Mouse (Mus musculus) frontal cortex, postnatal 10 days (tissue): Measurements from ENCODE around the gene Gtf3c5.

Experiments
- DNase-seq, 2 experiments: peaks; one replicate each; pipeline ENCODE4 v3.0.0; 2022; ENCODE audit warnings: low spot score in 2 of 2, mixed read lengths in 1 of 2

The Gtf3c5 gene

DNA sequence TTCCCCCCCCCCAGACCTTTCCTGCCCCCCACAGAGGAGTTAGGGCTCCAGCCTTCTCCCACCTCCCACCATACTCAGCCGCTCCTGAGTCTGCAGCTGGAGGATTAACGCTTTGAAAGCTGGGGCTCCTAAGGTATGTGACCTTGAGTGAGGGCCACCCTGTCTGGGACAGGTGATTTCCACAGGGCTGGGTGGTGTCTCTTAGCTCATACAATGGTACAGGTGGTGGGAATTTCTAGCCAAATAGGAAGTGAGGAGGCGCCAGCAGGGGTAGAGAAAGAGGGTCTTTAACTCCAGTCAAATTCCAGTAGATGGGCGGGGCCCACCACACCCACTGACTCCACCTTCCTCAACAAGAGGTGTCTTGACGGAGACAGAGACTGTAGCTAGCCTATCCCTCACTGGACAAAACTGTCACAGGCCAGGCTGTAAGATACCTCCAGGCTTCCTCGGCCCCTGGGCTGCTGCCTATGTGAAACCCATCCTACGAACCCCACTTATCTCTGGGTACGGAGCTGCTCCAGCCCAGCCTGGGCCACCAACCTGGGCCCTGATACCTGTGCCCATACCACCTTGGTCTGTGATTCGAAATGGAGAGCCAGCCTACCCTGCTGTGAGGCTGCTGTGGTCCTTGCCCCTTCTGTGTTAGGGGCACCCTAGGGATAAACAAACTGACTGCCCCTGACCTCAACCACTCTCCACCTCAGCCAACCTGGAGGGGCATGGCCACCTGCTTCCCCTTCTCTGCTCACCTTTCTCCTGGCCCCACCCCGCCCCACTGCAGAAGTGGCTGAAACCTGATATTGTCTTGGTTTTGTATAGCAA, 24.0 kb upstream of the Gtf3c5 start:
- no peak for DNase-seq

DNA sequence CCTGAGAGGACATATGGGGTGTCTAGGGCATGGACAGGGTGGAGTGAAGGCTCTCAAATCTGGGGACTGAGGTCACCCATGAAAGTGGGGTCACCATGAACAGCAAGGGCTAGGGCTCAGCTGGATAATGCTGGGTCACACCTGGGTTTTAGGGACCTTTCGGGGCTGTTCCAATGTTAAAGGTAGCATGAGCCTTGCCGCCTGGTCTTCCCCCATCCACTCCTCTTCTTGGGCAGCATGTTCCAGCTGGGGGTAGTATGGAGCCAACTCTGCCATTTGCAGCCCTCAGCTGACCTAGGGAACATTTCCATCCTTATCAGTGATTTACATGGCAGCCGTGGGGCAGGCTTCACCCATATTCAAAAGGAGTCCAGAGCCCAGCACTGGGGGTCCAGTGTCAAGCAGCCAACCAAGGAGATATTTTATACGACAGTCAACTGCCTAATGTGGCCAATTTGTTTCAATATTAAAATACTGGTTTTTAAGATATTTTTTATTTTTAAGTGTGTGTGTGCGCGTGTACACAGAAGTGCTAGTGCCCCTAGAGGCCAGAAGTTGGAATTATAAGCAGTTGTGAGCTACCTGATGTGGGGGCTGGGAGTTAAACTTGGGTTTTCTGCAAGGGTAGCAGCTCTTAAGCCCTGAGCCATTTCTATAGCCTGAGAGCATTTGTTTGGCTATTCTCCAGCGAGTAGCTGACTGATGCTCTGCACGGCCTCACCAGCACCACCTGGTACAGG, 23.2 kb upstream of the Gtf3c5 start:
- DNase-seq = no peak

GRCm38 (mm10) chr2:28605789-28606541, 22.4 kb upstream of the Gtf3c5 start:
- DNase-seq = no peak

GRCm38 (mm10) chr2:28603542-28603941, 20.0 kb upstream of the Gtf3c5 start:
- DNase-seq = no peak

DNA sequence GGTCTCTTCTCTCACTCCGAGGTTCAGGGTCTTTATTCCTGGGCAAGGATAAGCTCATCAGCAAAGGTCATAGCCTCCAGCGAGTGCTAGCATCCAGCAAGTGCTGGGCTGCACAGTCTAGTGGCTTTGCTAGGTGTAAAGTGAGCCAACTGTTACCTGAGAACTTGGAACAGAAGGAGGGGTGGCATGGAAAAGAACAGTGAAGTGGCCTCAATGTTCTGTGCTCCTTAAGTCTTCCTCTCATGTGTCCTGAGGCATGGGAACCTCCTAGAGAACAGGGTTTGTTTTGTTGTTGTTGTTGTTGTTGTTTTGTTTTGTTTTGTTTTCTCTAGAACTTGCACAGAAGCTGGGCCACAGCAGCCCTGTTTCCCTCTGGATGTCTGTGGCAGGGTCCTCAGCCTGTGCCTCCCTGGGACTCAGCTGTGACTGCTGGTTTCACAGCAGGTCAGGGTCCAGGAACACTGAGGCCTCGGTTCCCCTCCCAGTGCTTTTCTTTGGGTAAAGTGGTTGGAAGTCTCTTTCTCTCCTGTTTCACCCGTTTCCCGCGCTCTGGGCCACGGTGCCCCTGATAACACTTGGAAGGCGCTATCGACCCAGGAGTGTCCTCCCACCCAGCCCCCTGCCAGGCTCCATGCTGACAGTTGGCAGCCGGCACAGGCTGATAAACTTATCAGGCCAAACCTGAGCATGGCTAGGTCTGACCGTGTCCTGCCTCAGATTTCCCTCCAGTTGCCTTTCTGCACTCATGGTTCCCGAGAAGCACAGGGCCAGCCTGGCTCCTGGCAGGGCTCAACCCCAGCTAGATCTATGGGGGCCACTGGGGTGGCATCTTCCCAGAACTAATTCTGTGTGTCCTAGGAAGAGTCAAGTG, 18.4 kb upstream of the Gtf3c5 start:
- no peak for DNase-seq

DNA sequence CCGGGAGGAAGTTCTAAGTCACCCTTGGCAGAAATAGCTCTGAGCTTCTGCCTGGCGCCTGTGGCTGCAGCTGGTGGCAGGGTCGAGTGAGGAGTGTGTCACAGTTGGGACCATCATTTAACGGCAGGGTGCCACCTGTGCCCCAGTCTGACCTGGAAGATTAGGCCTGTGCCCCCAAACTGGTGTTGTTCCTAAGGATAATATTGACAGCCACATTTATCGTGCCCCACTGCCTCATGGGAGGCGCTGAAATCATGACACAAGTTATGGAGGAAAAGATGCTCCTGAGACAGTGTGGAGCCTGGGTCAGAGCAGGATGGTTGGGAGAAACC, 16.0 kb upstream of the Gtf3c5 start:
- no peak for DNase-seq

- no peak for DNase-seq
Observed at GRCm38 (mm10) chr2:28598692-28599568, 15.4 kb upstream of the Gtf3c5 start.

GRCm38 (mm10) chr2:28597733-28598547, 14.4 kb upstream of the Gtf3c5 start:
- DNase-seq = no peak

GRCm38 (mm10) chr2:28596998-28597397, 13.4 kb upstream of the Gtf3c5 start:
- no peak for DNase-seq

- DNase-seq = no peak
Observed at GRCm38 (mm10) chr2:28596021-28596420, 12.5 kb upstream of the Gtf3c5 start.

DNA sequence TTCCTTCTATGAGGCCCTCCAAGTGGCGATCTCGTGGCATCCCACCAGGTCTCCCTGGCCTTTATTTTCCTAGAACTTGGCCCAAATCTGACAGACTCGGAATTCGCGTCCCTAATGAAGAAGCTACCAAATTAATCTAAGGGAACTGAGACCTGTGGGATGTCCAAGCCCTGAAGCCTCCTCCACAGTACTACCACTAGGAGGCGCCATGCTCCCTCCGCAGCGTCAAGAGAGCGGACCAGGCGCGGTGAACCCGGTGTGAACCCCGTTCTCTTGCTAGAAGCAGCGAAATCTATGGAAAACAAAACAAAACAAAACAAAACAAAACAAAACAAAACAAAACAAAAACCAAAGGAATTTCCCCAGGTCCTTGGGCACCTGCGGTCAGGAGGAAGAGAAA, 9.3 kb upstream of the Gtf3c5 start:
- DNase-seq = peak in 1 of 2 experiments; percentile 34

DNA sequence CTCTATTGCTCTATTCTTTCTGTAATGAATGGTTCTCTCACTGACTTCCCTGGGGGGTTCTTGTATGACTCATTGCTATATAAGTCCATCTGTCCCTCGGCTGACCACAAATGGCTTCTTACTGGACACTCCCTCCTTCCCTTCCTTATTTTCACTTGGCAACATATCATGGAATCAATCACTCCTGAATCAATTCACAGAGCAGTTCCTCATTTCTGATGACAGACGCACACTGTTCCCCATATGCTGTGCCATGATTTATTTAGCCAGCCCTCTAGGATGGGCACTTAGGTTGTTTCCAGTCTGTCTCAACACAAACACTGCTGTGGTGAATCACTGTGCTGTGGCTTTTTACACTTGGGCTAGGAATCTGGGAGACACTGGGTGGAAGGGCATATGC, 7.9 kb upstream of the Gtf3c5 start:
- DNase-seq = no peak

GRCm38 (mm10) chr2:28588574-28588973, 5.0 kb upstream of the Gtf3c5 start:
- DNase-seq = no peak

DNA sequence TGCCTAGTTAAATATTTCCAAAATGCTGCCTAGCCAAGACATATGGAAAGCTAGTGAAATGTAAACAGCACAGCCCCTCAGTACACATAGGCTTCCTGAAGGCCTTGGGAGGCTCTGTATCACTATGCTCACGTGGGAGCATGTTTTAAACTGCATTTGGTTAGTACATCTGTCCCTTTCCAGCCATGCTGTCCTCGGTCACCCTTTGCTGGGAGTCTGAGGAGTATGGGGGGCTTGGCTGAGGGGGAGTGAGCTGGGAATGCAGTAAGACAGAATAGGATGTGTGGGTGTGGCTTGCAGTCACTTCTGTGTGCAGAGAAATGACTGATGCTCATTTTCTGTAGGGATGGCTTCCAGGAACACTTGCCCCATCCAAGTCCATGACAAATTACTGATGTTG, 2.2 kb upstream of the Gtf3c5 start:
- no peak for DNase-seq

- DNase-seq = peak in 1 of 2 experiments; percentile 72
Observed at GRCm38 (mm10) chr2:28585043-28585571, 1.6 kb upstream of the Gtf3c5 start.

DNA sequence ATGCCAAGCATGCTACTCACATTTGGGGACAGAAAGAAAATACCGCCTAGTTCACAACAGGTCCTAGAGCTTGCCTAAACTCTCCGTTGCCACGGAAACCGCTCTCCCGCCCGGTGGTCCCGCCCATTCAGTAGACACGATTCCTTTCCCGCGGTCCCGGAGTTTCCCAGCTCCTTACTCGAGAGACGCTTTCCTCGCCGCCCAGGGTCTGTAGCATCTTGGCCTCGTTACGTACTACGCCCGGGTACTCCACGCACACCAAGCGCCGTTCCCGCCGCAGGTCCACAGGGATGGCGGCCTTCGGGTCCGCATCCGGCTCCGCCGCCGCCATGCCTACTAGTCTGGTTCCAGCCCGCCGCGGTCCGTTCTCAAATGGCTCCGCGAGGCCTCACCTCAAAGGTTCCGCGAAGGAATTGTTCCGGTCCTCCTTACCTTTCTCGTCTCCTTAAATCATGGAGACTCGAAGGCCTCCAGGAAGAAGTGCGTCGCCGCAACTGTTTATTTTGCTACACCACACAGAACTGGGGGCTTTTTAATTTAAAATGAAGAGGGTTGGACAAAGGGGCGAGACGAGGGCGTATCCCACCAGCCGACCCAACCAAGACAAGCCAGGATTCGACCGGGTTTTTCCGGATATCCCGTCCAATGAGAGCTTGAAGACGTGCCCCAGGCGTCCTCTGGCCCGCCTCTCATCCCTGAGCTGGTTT, 751 bp downstream of the Gtf3c5 start:
- peak; percentile 81 to 86 for DNase-seq

DNA sequence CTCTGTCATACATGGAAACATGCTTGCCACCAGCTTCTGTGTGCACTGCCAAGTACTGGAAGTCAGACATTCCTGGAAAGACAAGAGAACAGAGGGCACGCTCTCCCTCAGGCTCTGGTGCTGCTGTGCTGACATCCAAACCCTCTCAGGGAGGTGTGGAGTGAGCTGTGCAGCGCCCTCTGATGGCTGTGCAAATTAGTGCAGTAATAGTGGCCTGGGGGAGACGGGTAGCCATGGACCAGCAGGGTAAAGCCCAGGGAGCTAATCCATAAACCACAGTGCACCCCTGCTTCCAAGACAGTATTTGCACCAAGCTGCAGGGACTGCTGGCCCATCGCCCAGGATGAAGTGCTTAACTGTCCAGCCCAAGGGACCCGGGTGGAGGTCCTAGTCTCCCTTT, 5.5 kb downstream of the Gtf3c5 start:
- no peak for DNase-seq

DNA sequence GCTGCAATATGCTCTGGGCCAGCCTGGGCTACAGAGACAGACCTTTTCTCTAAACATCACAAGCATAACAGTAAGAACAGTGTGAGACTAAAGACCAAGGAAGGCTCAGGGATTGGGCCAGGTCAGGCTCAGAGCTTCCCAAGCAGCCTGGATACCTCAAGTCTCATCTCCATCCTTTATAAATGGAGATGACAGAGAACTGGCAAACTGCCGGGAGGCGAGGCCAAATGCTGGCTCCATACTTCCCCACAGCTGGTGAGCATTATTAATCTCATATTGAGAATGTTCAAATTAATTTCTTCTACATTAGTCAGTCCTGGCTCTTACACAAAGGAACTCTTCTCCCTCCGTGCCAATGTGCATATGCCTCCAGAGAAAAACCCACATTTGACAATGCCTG, 6.7 kb downstream of the Gtf3c5 start:
- DNase-seq = no peak

DNA sequence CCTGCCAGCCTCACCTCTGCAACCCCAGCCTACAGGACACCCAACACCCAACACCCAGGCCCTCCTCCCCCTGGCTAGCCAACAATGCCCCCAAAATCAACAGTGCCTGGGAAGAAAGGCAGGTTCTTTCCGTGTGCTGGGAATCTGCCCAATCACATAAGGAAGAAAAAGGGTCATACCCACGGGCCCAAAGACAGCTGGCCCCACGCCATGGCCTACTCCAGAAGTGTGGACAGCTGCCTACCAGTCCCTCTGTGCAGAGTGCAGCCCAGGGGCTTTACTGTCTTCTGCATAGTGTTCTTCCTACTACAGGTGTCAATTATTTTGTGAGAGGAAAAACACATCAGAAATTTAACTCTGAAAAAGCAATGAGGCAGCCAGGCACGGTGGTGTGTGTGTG, 8.2 kb downstream of the Gtf3c5 start:
- DNase-seq = no peak
